Mouse (Mus musculus) left cerebral cortex, adult 6 months (tissue): ENCODE results near the gene Atrn. TPM values are rescaled to one million over a fixed set of nuclear protein-coding genes. Genes with fewer than 3 reads are reported as not detected.

Experiments used
- long read RNA-seq, 2 experiments: library from polyadenylated mRNA; unstranded; transcript quantifications; one replicate each; pipeline ENCODE4 v2.0.0; 2019 to 2020
- polyA plus RNA-seq: library from polyadenylated mRNA; unstranded; fragments of <200 nt; fragmentation: Nextera tagmentation; gene quantifications from 2 replicates; pipeline ENCODE4 v1.2.3, GENCODE M21; 2021

The Atrn gene
- 15.1 and 41.4 TPM in 2 replicates for polyA plus RNA-seq
- long read RNA-seq, experiment 1, partial matches to known transcripts = 60 of 66 reads
- long read RNA-seq, experiment 1, other reads (novel, unspliced or antisense) = 6 of 66 reads
- long read RNA-seq, experiment 2, partial matches to known transcripts = 93 of 94 reads
- long read RNA-seq, experiment 2, other reads (novel, unspliced or antisense) = 0 of 94 reads

GRCm38 (mm10) chr2:130905751-130906583, at the start of gene Atrn, which contains the start of gene 4930402H24Rik:
Atrn (plus strand) TSS chr2:130906495.
4930402H24Rik (minus strand) TSS chr2:130906406.

GRCm38 (mm10) chr2:131042988-131043387, 136.7 kb downstream of the Atrn start, which contains the start of gene Gfra4:
Gfra4 (minus strand) TSS chr2:131043088.

GRCm38 (mm10) chr2:131063404-131063864, 157.1 kb downstream of the Atrn start, which contains the start of gene Adam33:
Adam33 (minus strand) TSS chr2:131063814.

Other genes with a start within 250 kb of the Atrn start
- 182 and 214 TPM in 2 replicates for gene Ddrgk1, start 241.8 kb upstream of the Atrn start, polyA plus RNA-seq
- gene Itpa, start 238.9 kb upstream of the Atrn start, polyA plus RNA-seq = 65.4 and 72.9 TPM in 2 replicates
- 1.5 and 1.6 TPM in 2 replicates for gene Slc4a11, start 209.0 kb upstream of the Atrn start, polyA plus RNA-seq
- 19.6 and 19.8 TPM in 2 replicates for gene 4930402H24Rik, start 89 bp upstream of the Atrn start, polyA plus RNA-seq
- gene Gfra4, start 136.6 kb downstream of the Atrn start, polyA plus RNA-seq = 95.8 and 168 TPM in 2 replicates
- 0.90 and 1.4 TPM in 2 replicates for gene Adam33, start 157.3 kb downstream of the Atrn start, polyA plus RNA-seq
- gene Siglec1, start 180.3 kb downstream of the Atrn start, polyA plus RNA-seq = 0.06 TPM in 1 of 2 replicates, not detected in the other
- gene Hspa12b, start 220.8 kb downstream of the Atrn start, polyA plus RNA-seq = 0.97 and 1.6 TPM in 2 replicates
- not detected in 2 replicates for gene Gm11037, start 227.0 kb downstream of the Atrn start, polyA plus RNA-seq